Mouse (Mus musculus) ES-E14 (cell line): Measurements from ENCODE around the gene Gm8947.

Experiments used
- HCFC1 ChIP-seq: IDR thresholded peaks from 2 replicates; pipeline ENCODE4 v1.6.1; 2012; ENCODE audit warnings: low read length, inconsistent platforms, borderline replicate concordance; ENCODE audit not compliant: insufficient read depth
- ZC3H11A ChIP-seq: IDR thresholded peaks from 2 replicates; pipeline ENCODE4 v1.6.1; 2012; ENCODE audit warnings: low read depth, mild to moderate bottlenecking, inconsistent platforms, low read length, borderline replicate concordance
- ZNF384 ChIP-seq: IDR thresholded peaks from 2 replicates; pipeline ENCODE4 v1.6.1; 2012; ENCODE audit warnings: low read depth, low read length, inconsistent platforms

DNA sequence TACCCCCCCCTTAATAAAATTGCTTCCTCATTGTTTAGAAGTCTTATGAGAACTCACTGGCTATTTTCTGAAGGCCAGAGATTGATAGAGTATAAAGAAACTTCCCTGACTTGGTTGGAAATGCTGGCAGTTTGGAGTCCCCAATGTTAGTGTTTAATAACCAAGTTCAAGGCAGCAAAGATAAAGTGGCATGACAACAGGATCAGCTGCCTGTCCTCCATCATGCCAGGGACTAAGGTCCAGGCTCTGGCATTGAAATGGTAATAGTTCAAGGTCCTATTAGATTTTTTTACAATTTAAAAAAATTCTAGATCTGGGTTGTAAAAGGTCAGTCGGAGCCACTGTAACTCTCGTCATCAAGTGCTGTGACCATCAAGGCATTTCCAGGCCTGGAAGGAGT, 41.1 kb upstream of the Gm8947 start:
- TF ChIP-seq HCFC1 = no peak
- TF ChIP-seq ZNF384 = no peak
- no peak for TF ChIP-seq ZC3H11A
